Mouse (Mus musculus) liver, embryonic 15.5 days (tissue): ENCODE data around the gene Mpp6. TPM values are rescaled to one million over a fixed set of nuclear protein-coding genes. Genes with fewer than 3 reads are reported as not detected.

Source experiments
- ATAC-seq: fragments of 200-750 bp; cut with Nextera tagmentation; 2 replicates; pipeline ENCODE4 v1.8.0; 2017; ENCODE audit warnings: moderate number of reproducible peaks, mild to moderate bottlenecking, moderate library complexity; ENCODE audit not compliant: insufficient read depth
- H3K27ac ChIP-seq: fragments of 300-500 bp; sonication (generic); replicated peaks from 2 replicates; pipeline ENCODE4 v1.5.1; 2015; ENCODE audit warnings: mild to moderate bottlenecking, inconsistent platforms
- H3K27me3 ChIP-seq: fragments of 300-500 bp; sonication (generic); 2 replicates; pipeline ENCODE4 v1.6.1; 2015; ENCODE audit warnings: mild to moderate bottlenecking, inconsistent platforms
- H3K36me3 ChIP-seq: fragments of 300-500 bp; sonication (generic); replicated peaks from 2 replicates; pipeline ENCODE4 v1.6.1; 2015; ENCODE audit warnings: moderate library complexity, mild to moderate bottlenecking, inconsistent platforms
- H3K4me1 ChIP-seq: fragments of 300-500 bp; sonication (generic); replicated peaks from 2 replicates; pipeline ENCODE4 v1.6.1; 2015; ENCODE audit warnings: inconsistent platforms
- H3K4me2 ChIP-seq: fragments of 300-500 bp; sonication (generic); 2 replicates; pipeline ENCODE4 v1.6.1; 2015; ENCODE audit warnings: moderate library complexity, mild to moderate bottlenecking, inconsistent platforms
- H3K4me3 ChIP-seq: fragments of 300-500 bp; sonication (generic); replicated peaks from 2 replicates; pipeline ENCODE4 v1.5.1; 2015; ENCODE audit warnings: mild to moderate bottlenecking, inconsistent platforms
- H3K9ac ChIP-seq: fragments of 300-500 bp; sonication (generic); 2 replicates; pipeline ENCODE4 v1.6.1; 2015; ENCODE audit warnings: moderate library complexity, mild to moderate bottlenecking, inconsistent platforms
- H3K9me3 ChIP-seq: fragments of 300-500 bp; sonication (generic); replicated peaks from 2 replicates; pipeline ENCODE4 v1.6.1; 2016; ENCODE audit warnings: inconsistent platforms
- WGBS: fragments of 180-500 bp; shearing (Covaris S2); methylation state at CpG from one replicate; pipeline ENCODE4 v1.1.7; 2015; ENCODE audit warnings: mixed read lengths; ENCODE audit not compliant: insufficient replicate concordance; 5-methylcytosine and 5-hydroxymethylcytosine counted together
- polyA plus RNA-seq: library from polyadenylated mRNA; unstranded; fragments of >200 nt; fragmentation: Nextera tagmentation; extraction: Ambion mirVana; gene quantifications from 2 replicates; pipeline ENCODE4 v1.2.1, GENCODE M21; 2015

Mpp6 gene
- polyA plus RNA-seq, 1 experiment from 2014 or later, result 34.7 TPM

GRCm38 (mm10) chr6:50149378-50149777, 39.3 kb downstream of the Mpp6 start:
- ATAC-seq, result no peak
- Histone ChIP-seq H3K4me2 (no peak overlapping the region), H3K4me3 (no peak overlapping the region), H3K9ac (no peak overlapping the region), H3K27me3 (no peaks in the 10 kb centered on the region), H3K27ac (no peak overlapping the region), H3K36me3 (no peaks in the 10 kb centered on the region), H3K9me3 (no peaks in the 10 kb centered on the region), H3K4me1 (no peaks in the 10 kb centered on the region)
- 78% methylated on average over 4 of the region's 4 CpGs for WGBS

GRCm38 (mm10) chr6:50159842-50160241, 49.8 kb downstream of the Mpp6 start:
- no peak overlapping the region for H3K27ac ChIP-seq
- no peaks in the 10 kb centered on the region for H3K27me3 ChIP-seq
- H3K9ac ChIP-seq, result no peak overlapping the region
- no peaks in the 10 kb centered on the region for H3K9me3 ChIP-seq
- no peak overlapping the region for H3K4me3 ChIP-seq
- H3K4me2 ChIP-seq, result no peak overlapping the region
- H3K4me1 ChIP-seq, result no peaks in the 10 kb centered on the region
- no peaks in the 10 kb centered on the region for H3K36me3 ChIP-seq
- ATAC-seq, result no peak
- WGBS, result 79% methylated on average over 6 of the region's 6 CpGs

GRCm38 (mm10) chr6:50163013-50163412, 53.0 kb downstream of the Mpp6 start:
- Histone ChIP-seq H3K4me2 (no peak overlapping the region), H3K9me3 (no peaks in the 10 kb centered on the region), H3K9ac (no peak overlapping the region), H3K4me3 (no peak overlapping the region), H3K27ac (no peak overlapping the region), H3K4me1 (no peaks in the 10 kb centered on the region), H3K27me3 (no peaks in the 10 kb centered on the region), H3K36me3 (peaks cover 3% of the 10 kb centered on the region; the same call in 1 of the 2 replicates)
- 50% methylated on average over 3 of the region's 3 CpGs for WGBS
- no peak for ATAC-seq

DNA sequence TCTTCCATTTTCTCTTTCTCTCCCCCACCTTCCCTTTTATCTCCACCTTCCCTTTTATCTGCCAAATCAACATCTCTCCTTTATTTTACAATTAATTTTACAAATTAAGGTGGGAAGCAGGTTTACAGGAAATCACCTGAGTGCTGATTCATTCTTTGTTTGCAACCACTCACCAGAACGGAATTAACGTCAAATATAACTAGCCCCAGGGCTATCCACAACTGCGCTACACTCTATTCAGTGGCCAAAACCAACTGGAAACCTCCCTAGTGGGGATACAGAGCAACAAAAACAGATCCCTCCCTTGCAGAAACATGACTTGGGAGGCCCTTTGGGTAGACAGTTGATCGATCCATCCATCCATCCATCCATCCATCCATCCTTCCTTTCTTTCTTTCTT, 58.8 kb downstream of the Mpp6 start:
- ATAC-seq, result no peak
- H3K4me1 ChIP-seq, result no peaks in the 10 kb centered on the region
- no peaks in the 10 kb centered on the region for H3K9me3 ChIP-seq
- H3K36me3 ChIP-seq, result peaks cover 7% of the 10 kb centered on the region; the same call in 1 of the 2 replicates
- H3K27ac ChIP-seq, result no peak overlapping the region
- no peak overlapping the region for H3K4me3 ChIP-seq
- no peaks in the 10 kb centered on the region for H3K27me3 ChIP-seq
- no peak overlapping the region for H3K4me2 ChIP-seq
- WGBS, result 79% methylated on average over 4 of the region's 4 CpGs
- no peak overlapping the region for H3K9ac ChIP-seq

DNA sequence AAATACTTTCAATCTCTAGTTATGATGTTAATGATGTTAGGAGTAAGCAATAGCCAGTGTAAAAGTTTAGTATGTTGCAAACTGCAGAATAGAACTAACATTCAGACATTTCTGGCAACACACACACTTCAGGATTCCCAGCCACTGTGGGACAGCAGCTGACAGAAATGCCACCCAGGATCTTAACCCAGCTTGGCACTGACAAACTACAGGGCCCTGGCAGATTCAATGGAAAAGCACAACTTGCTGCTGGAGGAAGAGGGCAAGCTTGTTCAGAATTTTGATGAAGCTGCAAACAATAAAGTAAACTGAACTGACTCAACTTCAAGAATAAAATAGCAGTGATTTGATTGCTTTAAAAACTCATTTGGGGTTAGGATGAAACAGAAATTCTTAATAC, 59.7 kb downstream of the Mpp6 start:
- H3K4me3 ChIP-seq, result no peak overlapping the region
- no peaks in the 10 kb centered on the region for H3K4me1 ChIP-seq
- H3K4me2 ChIP-seq, result no peak overlapping the region
- H3K36me3 ChIP-seq, result peaks cover 7% of the 10 kb centered on the region; the same call in 1 of the 2 replicates
- no peak overlapping the region for H3K27ac ChIP-seq
- H3K9me3 ChIP-seq, result no peaks in the 10 kb centered on the region
- H3K9ac ChIP-seq, result no peak overlapping the region
- no peak for ATAC-seq
- no peaks in the 10 kb centered on the region for H3K27me3 ChIP-seq

GRCm38 (mm10) chr6:50175736-50176135, 65.7 kb downstream of the Mpp6 start:
- 70% methylated on average over 1 of the region's 1 CpGs for WGBS

GRCm38 (mm10) chr6:50180189-50180588, 70.1 kb downstream of the Mpp6 start:
- H3K9me3 ChIP-seq, result no peaks in the 10 kb centered on the region
- no peak overlapping the region for H3K4me2 ChIP-seq
- H3K4me3 ChIP-seq, result no peak overlapping the region
- no peak for ATAC-seq
- peaks cover 15% of the 10 kb centered on the region for H3K36me3 ChIP-seq
- no peaks in the 10 kb centered on the region for H3K27me3 ChIP-seq
- 55% methylated on average over 4 of the region's 4 CpGs for WGBS
- no peak overlapping the region for H3K9ac ChIP-seq
- H3K4me1 ChIP-seq, result no peaks in the 10 kb centered on the region
- H3K27ac ChIP-seq, result no peak overlapping the region

More at GRCm38 (mm10) chr6:50175736-50176135, 65.7 kb downstream of the Mpp6 start:
- Histone ChIP-seq H3K4me1 (no peaks in the 10 kb centered on the region), H3K4me3 (no peak overlapping the region), H3K27me3 (no peaks in the 10 kb centered on the region), H3K9me3 (no peaks in the 10 kb centered on the region), H3K9ac (no peak overlapping the region), H3K36me3 (0 out of 2 replicates have a peak, but pooled peaks cover 4% of the 10 kb centered on the region), H3K4me2 (no peak overlapping the region), H3K27ac (no peak overlapping the region)
- ATAC-seq, result no peak

GRCm38 (mm10) chr6:50187955-50188354, 77.9 kb downstream of the Mpp6 start:
- Histone ChIP-seq H3K27ac (no peak overlapping the region), H3K4me3 (no peak overlapping the region), H3K9ac (no peak overlapping the region), H3K4me2 (no peak overlapping the region), H3K27me3 (no peaks in the 10 kb centered on the region), H3K9me3 (no peaks in the 10 kb centered on the region), H3K36me3 (peaks cover 7% of the 10 kb centered on the region), H3K4me1 (no peaks in the 10 kb centered on the region)
- ATAC-seq, result no peak
- 68% methylated on average over 4 of the region's 4 CpGs for WGBS

GRCm38 (mm10) chr6:50189376-50189775, 79.3 kb downstream of the Mpp6 start:
- Histone ChIP-seq H3K27me3 (no peaks in the 10 kb centered on the region), H3K36me3 (peaks cover under 1% of the 10 kb centered on the region), H3K4me3 (no peak overlapping the region), H3K9me3 (no peaks in the 10 kb centered on the region), H3K27ac (no peak overlapping the region), H3K9ac (no peak overlapping the region), H3K4me1 (no peaks in the 10 kb centered on the region), H3K4me2 (no peak overlapping the region)
- no peak for ATAC-seq

GRCm38 (mm10) chr6:50191605-50192004, 81.6 kb downstream of the Mpp6 start:
- 79% methylated on average over 3 of the region's 3 CpGs for WGBS
- Histone ChIP-seq H3K36me3 (peaks cover 4% of the 10 kb centered on the region; the same call in 1 of the 2 replicates), H3K4me2 (no peak overlapping the region), H3K4me3 (no peak overlapping the region), H3K27ac (no peak overlapping the region), H3K27me3 (no peaks in the 10 kb centered on the region), H3K9ac (no peak overlapping the region), H3K9me3 (no peaks in the 10 kb centered on the region), H3K4me1 (no peaks in the 10 kb centered on the region)
- ATAC-seq, result no peak

DNA sequence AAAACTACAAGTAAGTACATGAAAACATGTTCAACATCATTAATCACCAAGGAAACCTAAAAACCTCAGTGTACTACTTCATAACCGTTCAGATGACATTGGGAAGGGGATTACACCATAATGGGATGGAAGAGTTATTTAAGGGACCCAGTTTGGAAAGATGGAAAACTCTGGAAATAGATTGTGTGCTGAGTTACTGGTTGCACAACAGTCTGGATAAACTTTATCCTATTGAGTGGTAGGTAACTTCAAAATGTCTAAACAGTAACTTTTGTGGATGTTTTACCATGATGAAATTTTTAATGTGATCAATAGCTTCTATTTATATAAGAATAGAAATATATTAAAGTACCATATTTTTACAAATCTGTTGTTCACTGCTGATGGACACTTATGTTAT, 82.1 kb downstream of the Mpp6 start:
- WGBS, result 52% methylated on average over 1 of the region's 1 CpGs
- Histone ChIP-seq H3K9me3 (no peaks in the 10 kb centered on the region), H3K4me1 (no peaks in the 10 kb centered on the region), H3K4me2 (no peak overlapping the region), H3K9ac (no peak overlapping the region), H3K27ac (no peak overlapping the region), H3K4me3 (no peak overlapping the region), H3K27me3 (no peaks in the 10 kb centered on the region), H3K36me3 (peaks cover 5% of the 10 kb centered on the region; the same call in 1 of the 2 replicates)
- ATAC-seq, result no peak

DNA sequence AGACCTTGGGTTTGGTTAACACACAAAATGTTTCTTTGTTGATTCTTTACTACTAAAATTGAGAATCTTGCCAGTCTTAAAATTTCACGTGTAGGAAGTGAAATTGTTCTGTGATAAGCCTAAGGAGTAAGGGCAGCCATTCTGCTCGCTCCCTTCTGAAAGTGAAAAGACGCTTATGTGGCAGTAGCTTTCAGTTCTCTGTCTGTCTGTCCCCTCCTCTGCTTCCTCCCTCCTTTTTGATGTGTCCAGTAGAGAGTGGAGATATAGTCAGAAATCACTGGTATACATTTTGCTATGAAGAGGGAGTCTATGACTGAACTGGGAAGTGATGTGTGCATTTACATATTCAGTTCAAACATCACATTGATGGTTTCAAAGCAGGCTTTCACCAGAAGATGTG, 82.8 kb downstream of the Mpp6 start:
- Histone ChIP-seq H3K9ac (no peak overlapping the region), H3K27me3 (no peaks in the 10 kb centered on the region), H3K9me3 (no peaks in the 10 kb centered on the region), H3K27ac (no peak overlapping the region), H3K4me3 (no peak overlapping the region), H3K4me1 (no peaks in the 10 kb centered on the region), H3K36me3 (peaks cover 11% of the 10 kb centered on the region; the same call in 1 of the 2 replicates), H3K4me2 (no peak overlapping the region)
- ATAC-seq, result no peak
- 63% methylated on average over 3 of the region's 3 CpGs for WGBS
